Mouse (Mus musculus) liver, embryonic 14.5 days (tissue): ENCODE results near the gene Gm21822. TPM values are rescaled to one million over a fixed set of nuclear protein-coding genes. Genes with fewer than 3 reads are reported as not detected.
"Not testable (repeated sequence)": the region's sequence is repeated elsewhere in the genome, so short reads cannot be mapped to it uniquely, and the experiment has no call there.

Source experiments
- ATAC-seq: fragments of 200-750 bp; cut with Nextera tagmentation; 2 replicates; pipeline ENCODE4 v1.8.0; 2017; ENCODE audit warnings: moderate number of reproducible peaks, mild to moderate bottlenecking, moderate library complexity; ENCODE audit not compliant: insufficient read depth
- DNase-seq, 3 experiments: peaks; one replicate each; pipeline ENCODE4 v3.0.0-alpha.2; 2012 to 2013; ENCODE audit warnings: low read depth in 3 of 3, low spot score in 3 of 3
- H3K27ac ChIP-seq: fragments of 300-500 bp; sonication (generic); 2 replicates; pipeline ENCODE4 v1.5.1; 2014; ENCODE audit warnings: moderate library complexity, mild to moderate bottlenecking, control low read depth, inconsistent platforms
- H3K27me3 ChIP-seq: fragments of 300-500 bp; sonication (generic); 2 replicates; pipeline ENCODE4 v1.6.1; 2014; ENCODE audit warnings: mild to moderate bottlenecking, low read length, moderate library complexity; ENCODE audit not compliant: control insufficient read depth, insufficient read depth
- H3K36me3 ChIP-seq: fragments of 300-500 bp; sonication (generic); replicated peaks from 2 replicates; pipeline ENCODE4 v1.6.1; 2014; ENCODE audit warnings: low read depth; ENCODE audit not compliant: control insufficient read depth, insufficient read depth
- H3K4me1 ChIP-seq, 2 experiments: fragments of 200-500 bp in 1 of 2; fragments of 300-500 bp in 1 of 2; sonication (generic) in 1 of 2; replicated peaks; 2 replicates each; pipeline ENCODE4 v1.6.1; 2012 to 2014; ENCODE audit warnings: antibody characterized with exemption in 1 of 2, inconsistent platforms in 1 of 2, low read length in 1 of 2; ENCODE audit not compliant: control insufficient read depth in 2 of 2, insufficient read depth in 2 of 2
- H3K4me2 ChIP-seq: fragments of 300-500 bp; sonication (generic); 2 replicates; pipeline ENCODE4 v1.6.1; 2014; ENCODE audit warnings: low read depth, mild to moderate bottlenecking, control low read depth, moderate library complexity
- H3K4me3 ChIP-seq, 2 experiments: fragments of 200-500 bp in 1 of 2; fragments of 300-500 bp in 1 of 2; sonication (generic) in 1 of 2; 2 replicates each; pipeline ENCODE4 v1.5.1; 2012 to 2014; ENCODE audit warnings: low read depth in 2 of 2, low read length in 2 of 2, mild to moderate bottlenecking in 2 of 2, control low read depth in 1 of 2, inconsistent platforms in 1 of 2, moderate library complexity in 1 of 2; ENCODE audit not compliant: insufficient read depth in 1 of 2
- H3K9ac ChIP-seq: fragments of 300-500 bp; sonication (generic); replicated peaks from 2 replicates; pipeline ENCODE4 v1.6.1; 2014; ENCODE audit warnings: mild to moderate bottlenecking, control low read depth, moderate library complexity
- H3K9me3 ChIP-seq: fragments of 300-500 bp; sonication (generic); 2 replicates; pipeline ENCODE4 v1.6.1; 2016; ENCODE audit warnings: low read length, mixed read lengths; ENCODE audit not compliant: control insufficient read depth
- WGBS: fragments of 180-500 bp; shearing (Covaris S2); extraction: QIAGEN DNeasy Blood & Tissue Kit; methylation state at CpG from one replicate; pipeline ENCODE4 v1.1.7; 2014; ENCODE audit not compliant: insufficient replicate concordance; 5-methylcytosine and 5-hydroxymethylcytosine counted together
- polyA plus RNA-seq, 2 experiments: library from polyadenylated mRNA; depleted of rRNA in 1 of 2; stranded (reverse) in 1 of 2; unstranded in 1 of 2; fragments of >200 nt; fragmentation: Nextera tagmentation in 1 of 2; extraction: Ambion mirVana in 1 of 2; gene quantifications; 2 replicates each; pipeline versions ENCODE4 v1.2.1 to v1.2.3; 2012 to 2014

Gm21822 gene
- polyA plus RNA-seq (2012; rRNA removed) (not detected in 2 replicates), polyA plus RNA-seq (2014; fragmentation: Nextera tagmentation; extraction: Ambion mirVana) (not detected in 2 replicates)

DNA sequence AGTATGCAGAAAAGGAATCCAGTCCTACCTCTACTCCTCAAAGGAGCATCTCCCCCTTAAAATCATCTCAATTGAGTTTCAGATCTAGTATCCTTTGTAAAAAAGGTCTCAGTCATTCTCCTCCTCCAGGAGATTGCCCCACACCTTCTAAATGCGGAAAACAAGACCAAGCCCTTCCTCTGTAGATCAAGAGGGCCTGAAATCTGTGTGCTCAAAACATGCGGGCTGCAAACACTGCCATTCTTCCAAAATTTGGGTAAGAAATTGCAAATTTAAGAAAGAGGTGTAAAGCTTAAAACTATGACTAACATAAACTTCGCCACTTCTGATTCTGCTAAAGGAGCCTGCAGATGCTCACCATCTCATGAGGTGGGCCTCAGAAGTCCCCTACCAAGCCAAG, at the start of gene Gm21822:
Gm21822 (plus strand) TSS at position 301 of the 400 bp plus-strand sequence.
- H3K36me3 ChIP-seq, ATAC-seq, H3K9ac ChIP-seq, H3K27me3 ChIP-seq, H3K27ac ChIP-seq, H3K9me3 ChIP-seq, H3K4me3 ChIP-seq, H3K4me1 ChIP-seq, H3K4me2 ChIP-seq, DNase-seq: not testable (repeated sequence)
- WGBS: no CpG with 5 or more reads among the region's 3 CpGs
